Mouse (Mus musculus) spleen, adult 2 months (tissue): ENCODE measurements around the gene Cfap77. TPM values are rescaled to one million over a fixed set of nuclear protein-coding genes. Genes with fewer than 3 reads are reported as not detected.
A peak's percentile ranks its signal among the peaks of the same experiment; 100 is the strongest.

ENCODE experiments used
- DNase-seq, 2 experiments: peaks; one replicate each; pipeline versions ENCODE4 v3.0.0 to v3.0.0-alpha.2; 2012 to 2021; ENCODE audit warnings: low spot score in 2 of 2, low read depth in 1 of 2
- H3K27ac ChIP-seq: fragments of 200-500 bp; 2 replicates; pipeline ENCODE4 v1.5.1; 2012; ENCODE audit warnings: low read length, inconsistent platforms; ENCODE audit not compliant: insufficient read depth
- H3K27me3 ChIP-seq: fragments of 200-500 bp; 2 replicates; pipeline ENCODE4 v1.6.1; 2012; ENCODE audit warnings: mild to moderate bottlenecking, moderate library complexity, low read length, inconsistent platforms; ENCODE audit not compliant: control insufficient read depth, insufficient read depth
- H3K36me3 ChIP-seq: fragments of 200-500 bp; 2 replicates; pipeline ENCODE4 v1.6.1; 2012; ENCODE audit warnings: mild to moderate bottlenecking, low read length, inconsistent platforms; ENCODE audit not compliant: control insufficient read depth, insufficient read depth
- H3K4me1 ChIP-seq: fragments of 200-500 bp; 2 replicates; pipeline ENCODE4 v1.6.1; 2011; ENCODE audit warnings: inconsistent platforms; ENCODE audit not compliant: control insufficient read depth, insufficient read depth, insufficient read length
- H3K4me3 ChIP-seq: fragments of 200-500 bp; 2 replicates; pipeline ENCODE4 v1.5.1; 2011; ENCODE audit warnings: mild to moderate bottlenecking, inconsistent platforms; ENCODE audit not compliant: insufficient read depth, insufficient read length; ENCODE audit errors: extremely low read depth
- CTCF ChIP-seq: fragments of 200-500 bp; IDR thresholded peaks from 2 replicates; pipeline ENCODE4 v1.5.1; 2011; ENCODE audit warnings: mild to moderate bottlenecking, inconsistent platforms; ENCODE audit not compliant: insufficient read depth, insufficient read length, insufficient replicate concordance; ENCODE audit errors: extremely low read depth
- POLR2A ChIP-seq: fragments of 200-500 bp; IDR thresholded peaks from 2 replicates; pipeline ENCODE4 v1.6.1; 2011; ENCODE audit warnings: low read depth, low read length, inconsistent platforms
- WGBS: fragments of 180-500 bp; shearing (Covaris S2); methylation state at CpG from one replicate; pipeline ENCODE4 v1.1.7; 2018; 5-methylcytosine and 5-hydroxymethylcytosine counted together
- polyA plus RNA-seq: library from polyadenylated mRNA; depleted of rRNA; stranded (reverse); fragments of >200 nt; gene quantifications from 2 replicates; pipeline ENCODE4 v1.2.3, GENCODE M21; 2012

Gene Cfap77
- polyA plus RNA-seq, 1 experiment = 0.29 TPM

DNA sequence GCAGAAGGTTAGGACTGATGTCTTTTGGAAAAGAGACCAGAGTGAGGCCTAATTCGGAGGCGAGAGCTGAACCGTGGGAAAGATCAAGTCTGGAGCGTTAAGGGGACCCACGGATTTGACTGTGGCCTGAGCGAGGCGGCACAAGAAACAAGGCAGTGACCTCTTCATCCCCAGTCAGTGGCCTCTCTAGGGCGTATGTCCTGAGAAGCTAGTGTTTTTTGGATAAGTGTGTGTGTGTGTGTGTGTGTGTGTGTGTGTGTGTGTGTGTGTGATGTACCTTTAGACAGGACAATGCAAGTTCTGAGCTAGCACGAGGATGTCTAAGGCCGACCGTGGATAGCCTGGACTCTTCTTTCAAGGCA is 137.7 kb downstream of the Cfap77 start:
- TF ChIP-seq CTCF = no peak
- no peak for TF ChIP-seq POLR2A
- Histone ChIP-seq H3K4me3 (no peak overlapping the region), H3K27me3 (peaks cover 38% of the 10 kb centered on the region), H3K27ac (no peak overlapping the region), H3K4me1 (peaks cover 8% of the 10 kb centered on the region), H3K36me3 (no peaks in the 10 kb centered on the region)
- WGBS = 17% methylated on average over 11 of the region's 11 CpGs
- DNase-seq = no peak

DNA sequence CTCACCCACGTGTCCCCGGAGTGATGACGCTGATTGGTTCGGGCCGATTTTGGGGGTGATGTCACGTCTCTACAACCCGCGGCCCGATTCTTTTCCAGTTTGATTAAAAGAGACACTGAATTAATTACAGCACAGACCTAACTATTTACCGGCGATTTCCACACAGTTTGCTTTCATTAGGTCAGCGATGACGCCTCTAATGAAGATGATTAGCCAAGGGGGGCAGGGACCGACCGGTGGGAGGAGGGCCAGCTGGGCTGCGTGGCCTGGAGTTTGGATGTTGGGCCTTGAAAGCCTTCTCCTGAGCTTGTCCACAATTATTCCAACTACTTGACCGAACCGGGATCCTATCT is 138.4 kb downstream of the Cfap77 start, which contains the start of gene Barhl1:
Gene Barhl1, minus strand, starts transcription at position 156 of the 353 bp plus-strand sequence.
- H3K27ac ChIP-seq = no peak within 1 kb of the TSS
- 5% methylated on average over 18 of the region's 18 CpGs for WGBS
- peaks cover 44% of the 10 kb centered on the region for H3K27me3 ChIP-seq
- no peak for DNase-seq
- H3K4me3 ChIP-seq = no peak within 1 kb of the TSS
- H3K4me1 ChIP-seq = peaks cover 8% of the 10 kb centered on the region
- H3K36me3 ChIP-seq = no peaks in the 10 kb centered on the region
- TF ChIP-seq CTCF (no peak), POLR2A (no peak)

DNA sequence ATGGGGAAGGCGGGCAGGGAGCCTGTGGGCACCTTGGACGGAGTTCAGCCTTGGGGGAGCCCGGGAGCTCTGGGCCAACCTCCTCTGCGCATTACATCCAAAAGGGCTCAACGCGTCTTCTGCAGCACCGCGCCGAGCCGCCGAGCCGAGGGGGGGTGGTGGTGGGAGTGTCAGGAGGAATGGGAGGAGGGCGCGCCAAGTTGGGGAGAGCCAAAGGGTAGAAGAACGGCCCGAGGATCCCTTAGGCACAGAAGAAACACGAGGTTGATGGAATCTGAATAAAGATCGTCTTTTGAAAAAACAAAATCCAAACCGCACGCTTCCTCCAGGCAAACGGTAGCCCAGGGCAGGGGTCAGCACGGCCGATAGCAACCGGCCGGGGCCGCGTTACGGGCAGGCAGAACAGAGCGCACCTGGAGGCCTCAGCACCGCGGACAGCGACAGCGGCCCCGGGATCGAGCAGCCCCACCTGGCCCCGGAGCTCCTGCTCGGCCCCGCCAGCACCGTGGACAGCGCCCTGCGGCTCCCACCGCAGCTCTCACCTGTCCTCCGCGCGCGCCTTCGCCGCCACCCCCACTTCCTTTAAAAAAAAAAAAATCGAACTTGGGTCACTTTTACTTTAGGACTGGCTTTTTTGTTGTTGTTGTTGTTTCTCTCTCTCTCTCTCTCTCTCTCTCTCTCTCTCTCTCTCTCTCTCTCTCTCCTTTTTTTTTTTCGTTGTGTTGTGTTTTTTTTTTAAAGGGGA is 138.9 kb downstream of the Cfap77 start:
- Histone ChIP-seq H3K4me1 (peaks cover 8% of the 10 kb centered on the region), H3K36me3 (no peaks in the 10 kb centered on the region), H3K27me3 (peaks cover 48% of the 10 kb centered on the region), H3K27ac (no peak overlapping the region), H3K4me3 (no peak overlapping the region)
- TF ChIP-seq CTCF (0 out of 2 replicates have a peak, but pooled peaks have one; percentile 3), POLR2A (no peak)
- DNase-seq = peak; percentile 22 to 69
- 4% methylated on average over 50 of the region's 50 CpGs for WGBS

DNA sequence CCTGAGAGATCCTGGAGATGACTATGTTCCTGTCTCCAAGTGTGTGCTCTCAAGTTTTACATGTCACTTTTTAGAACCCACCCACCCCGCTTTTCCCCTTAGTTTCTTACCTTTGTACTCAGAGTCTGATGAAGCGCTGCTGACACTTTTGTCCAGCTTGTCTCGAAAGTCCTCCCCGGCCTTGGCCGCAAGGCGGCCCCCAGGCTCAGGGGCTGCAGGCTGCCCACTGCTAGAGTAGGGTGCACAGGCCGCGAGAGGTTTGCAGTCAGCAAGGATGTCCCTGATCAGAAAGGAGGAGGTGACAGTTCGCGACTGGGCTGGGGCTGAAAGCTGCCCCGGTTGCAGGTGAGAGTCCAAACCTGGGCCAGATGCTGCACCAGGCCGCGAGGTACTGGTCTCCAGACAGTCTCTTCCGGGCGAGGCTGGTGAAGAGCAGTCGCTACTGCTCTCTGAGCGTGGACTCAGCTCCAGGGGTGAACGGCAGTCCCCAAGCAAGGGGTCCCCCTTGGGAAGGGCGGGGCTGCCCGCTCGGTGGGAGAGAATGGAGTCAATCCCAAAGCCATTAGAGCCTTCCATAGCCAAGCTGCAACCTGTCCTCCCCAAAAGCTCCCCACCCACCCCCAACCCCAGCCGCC is 139.6 kb downstream of the Cfap77 start:
- 14% methylated on average over 22 of the region's 22 CpGs for WGBS
- DNase-seq = no peak
- peaks cover 8% of the 10 kb centered on the region for H3K4me1 ChIP-seq
- H3K36me3 ChIP-seq = no peaks in the 10 kb centered on the region
- H3K4me3 ChIP-seq = no peak overlapping the region
- H3K27ac ChIP-seq = no peak overlapping the region
- peaks cover 47% of the 10 kb centered on the region for H3K27me3 ChIP-seq
- no peak for TF ChIP-seq CTCF
- TF ChIP-seq POLR2A = no peak

DNA sequence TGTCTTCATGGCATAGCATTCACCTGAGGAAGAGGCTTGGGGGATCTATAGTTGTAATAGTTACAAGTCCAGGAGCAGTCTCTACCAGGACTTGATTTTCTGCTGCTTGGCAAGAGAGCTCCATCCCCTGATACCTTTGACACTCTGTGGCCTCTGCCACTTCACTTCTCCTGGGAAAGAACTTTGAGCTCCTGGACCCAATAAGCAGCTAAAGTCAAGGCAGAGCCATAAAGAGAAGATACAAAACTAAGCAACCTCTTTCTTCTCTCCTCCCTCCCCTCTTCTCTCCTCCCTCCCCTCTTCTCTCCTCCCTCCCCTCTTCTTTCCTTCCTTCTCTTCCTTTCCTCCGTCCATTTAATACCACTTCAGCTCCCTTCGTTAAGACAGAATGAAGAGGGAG is 140.7 kb downstream of the Cfap77 start:
- 26% methylated on average over 2 of the region's 2 CpGs for WGBS
- TF ChIP-seq POLR2A (no peak), CTCF (no peak)
- Histone ChIP-seq H3K4me3 (no peak overlapping the region), H3K27me3 (peaks cover 57% of the 10 kb centered on the region), H3K4me1 (peaks cover 8% of the 10 kb centered on the region), H3K27ac (no peak overlapping the region), H3K36me3 (no peaks in the 10 kb centered on the region)
- no peak for DNase-seq

DNA sequence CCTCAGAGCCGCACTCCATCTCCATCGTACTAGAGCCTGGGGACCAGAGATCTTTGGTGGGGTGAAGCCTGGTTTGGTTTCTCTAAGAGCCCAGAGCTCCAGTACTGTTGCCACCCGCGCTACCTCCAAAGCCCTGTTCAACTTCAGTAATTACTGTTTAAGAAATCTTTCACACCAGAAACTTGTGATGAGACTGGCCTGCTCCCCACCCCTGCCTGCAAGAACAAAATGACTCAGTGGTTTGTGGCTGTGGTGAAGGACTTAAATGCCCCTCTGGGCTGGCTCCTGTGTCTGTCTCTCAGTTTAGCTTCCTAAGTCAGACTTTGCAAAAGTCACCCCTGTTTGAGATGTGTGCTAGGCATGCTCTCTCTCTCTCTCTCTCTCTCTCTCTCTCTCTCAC is 141.9 kb downstream of the Cfap77 start:
- Histone ChIP-seq H3K4me1 (peaks cover 7% of the 10 kb centered on the region), H3K27ac (no peak overlapping the region), H3K36me3 (no peaks in the 10 kb centered on the region), H3K27me3 (peaks cover 59% of the 10 kb centered on the region), H3K4me3 (no peak overlapping the region)
- no peak for DNase-seq
- TF ChIP-seq CTCF (no peak), POLR2A (no peak)
- 14% methylated on average over 4 of the region's 4 CpGs for WGBS

DNA sequence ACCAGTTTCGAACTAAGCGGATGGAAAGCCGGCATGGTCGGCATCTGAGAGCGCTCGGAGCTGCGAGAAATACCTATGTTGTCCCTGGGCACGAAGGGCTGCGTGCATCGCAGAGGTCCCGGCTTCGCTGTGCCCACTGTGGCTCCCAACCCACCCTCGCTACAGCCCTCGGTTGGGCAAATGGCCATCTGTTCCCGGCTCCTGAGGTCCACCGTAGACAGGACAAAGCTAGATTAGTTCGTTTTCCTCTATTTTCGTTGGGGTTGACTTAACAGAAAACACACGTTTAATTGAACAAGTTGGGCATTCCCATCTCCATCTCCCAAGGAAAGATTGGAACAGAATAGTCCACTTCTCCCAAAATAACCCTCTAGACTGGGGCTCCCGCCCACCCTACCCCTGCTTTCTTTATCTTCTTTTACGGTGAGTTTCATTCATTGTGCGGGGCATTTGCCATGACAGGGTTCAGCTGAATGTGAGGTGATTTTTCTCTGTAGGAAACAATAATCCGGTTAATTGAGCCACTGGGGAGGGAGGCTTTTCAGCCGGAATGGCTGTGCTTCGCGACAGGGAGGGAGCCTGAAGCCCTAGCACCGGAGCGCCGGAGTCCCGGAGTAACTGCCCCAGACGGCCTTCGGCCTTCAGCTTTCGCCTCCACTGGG is 142.7 kb downstream of the Cfap77 start:
- no peak for DNase-seq
- Histone ChIP-seq H3K27ac (no peak overlapping the region), H3K27me3 (peaks cover 57% of the 10 kb centered on the region), H3K4me1 (no peaks in the 10 kb centered on the region; the same call in 1 of the 2 replicates), H3K36me3 (no peaks in the 10 kb centered on the region), H3K4me3 (no peak overlapping the region)
- 9% methylated on average over 33 of the region's 33 CpGs for WGBS
- TF ChIP-seq CTCF = no peak
- TF ChIP-seq POLR2A = no peak
